Mouse (Mus musculus) ES-E14 (cell line): ENCODE measurements around the gene Tmpo.

Experiments
- HCFC1 ChIP-seq: IDR thresholded peaks from 2 replicates; pipeline ENCODE4 v1.6.1; 2012; ENCODE audit warnings: low read length, inconsistent platforms, borderline replicate concordance; ENCODE audit not compliant: insufficient read depth
- MAFK ChIP-seq: IDR thresholded peaks from 2 replicates; pipeline ENCODE4 v1.6.1; 2014; ENCODE audit warnings: mild to moderate bottlenecking, low read depth, low read length, inconsistent platforms; ENCODE audit not compliant: insufficient read depth
- ZC3H11A ChIP-seq: IDR thresholded peaks from 2 replicates; pipeline ENCODE4 v1.6.1; 2012; ENCODE audit warnings: low read depth, mild to moderate bottlenecking, inconsistent platforms, low read length, borderline replicate concordance

DNA sequence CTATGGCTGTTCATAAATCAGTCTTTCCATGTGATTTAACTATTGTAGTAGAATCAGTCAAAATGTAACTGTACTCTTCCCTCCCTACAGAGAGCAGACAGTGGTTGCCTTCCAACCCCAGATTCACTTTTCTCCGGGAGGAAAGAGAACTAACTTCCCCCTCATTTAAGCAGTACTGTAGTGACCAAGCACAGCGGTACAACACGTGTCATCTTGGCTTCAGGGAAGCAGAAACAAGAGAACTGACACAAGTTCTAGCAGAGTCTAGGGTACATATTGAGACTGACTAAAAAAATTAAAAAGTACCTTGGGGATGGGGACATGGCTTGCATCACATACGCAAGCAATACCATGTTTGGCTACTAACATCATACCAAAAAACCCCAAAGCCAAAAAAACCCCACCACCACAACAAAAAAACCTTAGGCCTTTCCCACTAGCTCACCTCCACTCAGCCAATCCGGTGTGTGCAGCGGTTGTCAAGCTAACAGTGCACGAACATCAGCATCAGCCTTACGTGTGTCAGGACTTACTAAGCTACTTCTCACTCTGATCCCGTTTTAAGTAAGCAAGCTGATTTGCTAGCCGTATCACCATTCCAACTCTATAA, 27.1 kb downstream of the Tmpo start:
- TF ChIP-seq HCFC1 (no peak), ZC3H11A (no peak), MAFK (no peak)
